Mouse (Mus musculus) layer of hippocampus, adult 9-10 months (tissue): Measurements from ENCODE around the gene Tmem132a.

ENCODE experiments used
- DNase-seq: peaks from one replicate; pipeline ENCODE4 v3.0.0; 2022; ENCODE audit warnings: low spot score

Tmem132a gene

GRCm38 (mm10) chr19:10869886-10870527 is at the start of gene Tmem132a:
TSS of gene Tmem132a (minus strand) at chr19:10869940.
- DNase-seq: no peak

- DNase-seq: no peak
These were observed 48.7 kb upstream of the Tmem132a start for GRCm38 (mm10) chr19:10918321-10918991.

GRCm38 (mm10) chr19:10916506-10916905 is 46.8 kb upstream of the Tmem132a start:
- no peak for DNase-seq

- no peak for DNase-seq
These were observed 45.1 kb upstream of the Tmem132a start for GRCm38 (mm10) chr19:10914870-10915269.

- no peak for DNase-seq
These were observed 44.6 kb upstream of the Tmem132a start for GRCm38 (mm10) chr19:10914291-10914690.

- DNase-seq: no peak
These were observed 39.5 kb upstream of the Tmem132a start for GRCm38 (mm10) chr19:10909087-10909721.

- DNase-seq: peak; percentile 50
These were observed 38.2 kb upstream of the Tmem132a start for GRCm38 (mm10) chr19:10907891-10908290.

- DNase-seq: no peak
These were observed 35.9 kb upstream of the Tmem132a start for GRCm38 (mm10) chr19:10905728-10906000.

- peak; percentile 7 for DNase-seq
These were observed 35.4 kb upstream of the Tmem132a start for GRCm38 (mm10) chr19:10904927-10905727.

GRCm38 (mm10) chr19:10904512-10904911 is 34.8 kb upstream of the Tmem132a start:
- DNase-seq: no peak

GRCm38 (mm10) chr19:10901046-10901445 is 31.3 kb upstream of the Tmem132a start:
- DNase-seq: no peak

GRCm38 (mm10) chr19:10900315-10900714 is 30.6 kb upstream of the Tmem132a start:
- DNase-seq: no peak

GRCm38 (mm10) chr19:10897491-10897890 is 27.8 kb upstream of the Tmem132a start:
- no peak for DNase-seq

- no peak for DNase-seq
These were observed 27.1 kb upstream of the Tmem132a start for GRCm38 (mm10) chr19:10896849-10897248.

GRCm38 (mm10) chr19:10895708-10896107 is 26.0 kb upstream of the Tmem132a start:
- no peak for DNase-seq

GRCm38 (mm10) chr19:10895016-10895528 is 25.3 kb upstream of the Tmem132a start, which contains the start of gene Prpf19:
TSS of gene Prpf19 (plus strand) at chr19:10895231.
- peak; percentile 95 for DNase-seq

- no peak for DNase-seq
These were observed 22.5 kb upstream of the Tmem132a start for GRCm38 (mm10) chr19:10892201-10892600.

- peak; percentile 88 for DNase-seq
These were observed 11.8 kb upstream of the Tmem132a start, which contains the start of gene Tmem109 for GRCm38 (mm10) chr19:10881426-10882154. TSS of gene Tmem109 (minus strand) at chr19:10882001.

GRCm38 (mm10) chr19:10880975-10881425 is 11.3 kb upstream of the Tmem132a start:
- DNase-seq: no peak

GRCm38 (mm10) chr19:10880085-10880974 is 10.6 kb upstream of the Tmem132a start:
- no peak for DNase-seq
